Mouse (Mus musculus) heart, embryonic 10.5 days (tissue): ENCODE measurements around the gene Slc9b2. TPM values are rescaled to one million over a fixed set of nuclear protein-coding genes. Genes with fewer than 3 reads are reported as not detected.

Experiments used
- DNase-seq: peaks from one replicate; pipeline ENCODE4 v3.0.0-alpha.2; 2017; ENCODE audit warnings: low spot score
- H3K27ac ChIP-seq: fragments of 300-500 bp; sonication (generic); 2 replicates; pipeline ENCODE4 v1.5.1; 2016; ENCODE audit warnings: mild to moderate bottlenecking
- H3K27me3 ChIP-seq: fragments of 300-500 bp; sonication (generic); 2 replicates; pipeline ENCODE4 v1.6.1; 2016; ENCODE audit warnings: mild to moderate bottlenecking; ENCODE audit not compliant: poor library complexity, insufficient read depth, severe bottlenecking
- H3K36me3 ChIP-seq: fragments of 300-500 bp; sonication (generic); 2 replicates; pipeline ENCODE4 v1.6.1; 2016; ENCODE audit warnings: mild to moderate bottlenecking, moderate library complexity
- H3K4me1 ChIP-seq: fragments of 300-500 bp; sonication (generic); 2 replicates; pipeline ENCODE4 v1.6.1; 2016; ENCODE audit warnings: mild to moderate bottlenecking
- H3K4me3 ChIP-seq: fragments of 300-500 bp; sonication (generic); 2 replicates; pipeline ENCODE4 v1.5.1; 2016; ENCODE audit warnings: mild to moderate bottlenecking, moderate library complexity
- H3K9me3 ChIP-seq: fragments of 300-500 bp; sonication (generic); 2 replicates; pipeline ENCODE4 v1.6.1; 2016; ENCODE audit warnings: mild to moderate bottlenecking, moderate library complexity
- WGBS: fragments of 180-500 bp; shearing (Covaris S2); methylation state at CpG from one replicate; pipeline ENCODE4 v1.1.7; 2016; 5-methylcytosine and 5-hydroxymethylcytosine counted together
- polyA plus RNA-seq: library from polyadenylated mRNA; unstranded; fragments of >200 nt; fragmentation: Nextera tagmentation; extraction: Ambion mirVana; gene quantifications from 2 replicates; pipeline ENCODE4 v1.2.1, GENCODE M21; 2016

Slc9b2 gene
- polyA plus RNA-seq, 1 experiment from 2014 or later: 2.1 TPM

DNA sequence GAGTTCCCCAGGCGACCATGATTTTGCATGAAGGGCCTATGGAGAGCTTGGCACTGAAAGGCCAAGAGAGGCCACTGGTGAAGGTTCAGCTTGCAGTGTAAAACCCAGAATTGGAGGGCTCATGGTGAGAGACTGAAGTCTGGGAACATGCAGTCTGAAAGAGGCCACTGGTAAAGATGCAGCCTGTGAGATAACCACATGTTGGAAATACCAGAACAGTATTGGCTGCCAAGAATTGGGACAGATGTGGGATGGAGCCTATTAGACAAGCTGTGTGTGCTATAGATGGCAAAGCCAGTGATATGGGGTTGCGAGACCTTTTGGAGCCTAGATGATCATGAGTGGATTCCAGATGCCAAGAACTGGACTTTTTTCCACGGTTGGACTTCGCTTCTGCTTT is 72.4 kb downstream of the Slc9b2 start:
- Histone ChIP-seq H3K27me3 (no peaks in the 10 kb centered on the region), H3K36me3 (no peaks in the 10 kb centered on the region), H3K4me3 (no peak overlapping the region), H3K27ac (no peak overlapping the region), H3K4me1 (no peaks in the 10 kb centered on the region), H3K9me3 (no peaks in the 10 kb centered on the region)
- no peak for DNase-seq
- 85% methylated on average over 4 of the region's 4 CpGs for WGBS

DNA sequence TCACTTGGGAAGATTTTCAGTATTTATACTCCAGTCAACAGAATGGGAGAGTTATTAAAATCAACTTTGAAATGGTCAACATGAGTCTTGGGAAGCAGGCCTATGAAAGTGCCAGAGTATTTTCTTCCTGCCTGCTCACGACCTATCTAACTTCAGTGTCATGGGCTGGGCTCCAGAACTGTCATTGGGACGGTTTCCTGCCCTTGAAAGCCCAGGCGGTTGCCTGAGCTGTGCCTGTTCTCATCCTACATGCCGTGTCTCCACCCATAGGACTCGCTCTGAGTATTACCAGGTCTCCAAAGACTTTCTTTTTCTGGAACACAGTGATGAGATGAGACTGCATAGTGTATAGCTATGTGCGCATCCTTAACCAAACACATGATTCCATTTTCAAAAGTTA is 85.7 kb downstream of the Slc9b2 start:
- no peaks in the 10 kb centered on the region for H3K27me3 ChIP-seq
- H3K4me1 ChIP-seq: no peaks in the 10 kb centered on the region
- no peaks in the 10 kb centered on the region for H3K36me3 ChIP-seq
- no peak overlapping the region for H3K4me3 ChIP-seq
- no peak for DNase-seq
- 49% methylated on average over 6 of the region's 6 CpGs for WGBS
- H3K9me3 ChIP-seq: no peaks in the 10 kb centered on the region
- no peak overlapping the region for H3K27ac ChIP-seq

Other genes starting within 250 kb of the Slc9b2 start
- 20.6 and 26.9 TPM in 2 replicates for gene Cenpe, start 95.2 kb upstream of the Slc9b2 start, polyA plus RNA-seq
- 3.6 and 3.9 TPM in 2 replicates for gene Bdh2, start 26.5 kb upstream of the Slc9b2 start, polyA plus RNA-seq
- 0.44 TPM in 1 of 2 replicates, not detected in the other for gene Slc9b1, start 40.3 kb downstream of the Slc9b2 start, polyA plus RNA-seq
- 66.2 and 67.0 TPM in 2 replicates for gene Cisd2, start 116.2 kb downstream of the Slc9b2 start, polyA plus RNA-seq
- gene Ube2d3, start 130.4 kb downstream of the Slc9b2 start, polyA plus RNA-seq: 461 and 523 TPM in 2 replicates
- 17.3 and 31.0 TPM in 2 replicates for gene Manba, start 177.9 kb downstream of the Slc9b2 start, polyA plus RNA-seq